Mouse (Mus musculus) midbrain, embryonic 15.5 days (tissue): ENCODE results near the gene Clps. TPM values are rescaled to one million over a fixed set of nuclear protein-coding genes. Genes with fewer than 3 reads are reported as not detected.
A peak's percentile ranks its signal among the peaks of the same experiment; 100 is the strongest.

Experiments
- ATAC-seq: fragments of 200-750 bp; cut with Nextera tagmentation; replicated peaks from 2 replicates; pipeline ENCODE4 v1.8.0; 2017; ENCODE audit warnings: moderate TSS enrichment
- H3K27ac ChIP-seq: fragments of 300-500 bp; sonication (generic); 2 replicates; pipeline ENCODE4 v1.5.1; 2015; ENCODE audit warnings: mild to moderate bottlenecking, inconsistent platforms
- H3K27me3 ChIP-seq: fragments of 300-500 bp; sonication (generic); replicated peaks from 2 replicates; pipeline ENCODE4 v1.6.1; 2015; ENCODE audit warnings: inconsistent platforms
- H3K36me3 ChIP-seq: fragments of 300-500 bp; sonication (generic); replicated peaks from 2 replicates; pipeline ENCODE4 v1.6.1; 2015; ENCODE audit warnings: inconsistent platforms
- H3K4me1 ChIP-seq: fragments of 300-500 bp; sonication (generic); 2 replicates; pipeline ENCODE4 v1.6.1; 2015; ENCODE audit warnings: inconsistent platforms
- H3K4me2 ChIP-seq: fragments of 300-500 bp; sonication (generic); 2 replicates; pipeline ENCODE4 v1.6.1; 2015; ENCODE audit warnings: inconsistent platforms, mild to moderate bottlenecking, moderate library complexity
- H3K4me3 ChIP-seq: fragments of 300-500 bp; sonication (generic); 2 replicates; pipeline ENCODE4 v1.5.1; 2015; ENCODE audit warnings: mild to moderate bottlenecking, inconsistent platforms
- H3K9ac ChIP-seq: fragments of 300-500 bp; sonication (generic); 2 replicates; pipeline ENCODE4 v1.6.1; 2015; ENCODE audit warnings: mild to moderate bottlenecking, inconsistent platforms
- H3K9me3 ChIP-seq: fragments of 300-500 bp; sonication (generic); 2 replicates; pipeline ENCODE4 v1.6.1; 2016; ENCODE audit warnings: inconsistent platforms
- WGBS: fragments of 180-500 bp; shearing (Covaris S2); methylation state at CpG from one replicate; pipeline ENCODE4 v1.1.7; 2015; ENCODE audit warnings: mixed read lengths; 5-methylcytosine and 5-hydroxymethylcytosine counted together
- polyA plus RNA-seq: library from polyadenylated mRNA; unstranded; fragments of >200 nt; fragmentation: Nextera tagmentation; extraction: Ambion mirVana; gene quantifications from 2 replicates; pipeline ENCODE4 v1.2.1, GENCODE M21; 2015

Gene Clps
- polyA plus RNA-seq, 1 experiment from 2014 or later = 0.36 TPM

DNA sequence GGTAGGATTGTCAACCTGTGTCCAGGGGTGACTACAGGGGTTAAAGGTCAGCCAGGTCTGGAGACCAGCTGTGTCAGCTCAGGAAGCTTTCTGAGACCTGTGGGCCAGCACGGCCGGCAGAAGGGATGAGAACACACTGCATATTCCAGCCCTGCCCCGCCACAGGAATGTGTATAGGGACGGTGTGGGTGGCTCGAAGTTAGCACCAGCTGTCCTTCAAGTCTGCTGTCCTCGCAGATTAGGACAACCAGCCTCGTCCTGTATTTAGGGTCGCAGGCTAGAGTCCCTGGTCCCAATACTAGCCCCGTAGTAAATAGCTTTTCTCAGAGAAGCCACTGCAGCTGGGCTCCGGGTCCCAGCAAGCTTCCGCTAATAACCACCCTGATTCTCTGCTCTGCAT is 12.0 kb downstream of the Clps start:
- peaks cover 3% of the 10 kb centered on the region; the same call in 1 of the 2 replicates for H3K4me1 ChIP-seq
- no peaks in the 10 kb centered on the region for H3K9me3 ChIP-seq
- ATAC-seq = no peak
- WGBS = 77% methylated on average over 11 of the region's 11 CpGs
- H3K9ac ChIP-seq = no peak overlapping the region
- no peaks in the 10 kb centered on the region for H3K27me3 ChIP-seq
- H3K36me3 ChIP-seq = no peaks in the 10 kb centered on the region
- no peak overlapping the region for H3K4me3 ChIP-seq
- no peak overlapping the region for H3K4me2 ChIP-seq
- H3K27ac ChIP-seq = no peak overlapping the region

DNA sequence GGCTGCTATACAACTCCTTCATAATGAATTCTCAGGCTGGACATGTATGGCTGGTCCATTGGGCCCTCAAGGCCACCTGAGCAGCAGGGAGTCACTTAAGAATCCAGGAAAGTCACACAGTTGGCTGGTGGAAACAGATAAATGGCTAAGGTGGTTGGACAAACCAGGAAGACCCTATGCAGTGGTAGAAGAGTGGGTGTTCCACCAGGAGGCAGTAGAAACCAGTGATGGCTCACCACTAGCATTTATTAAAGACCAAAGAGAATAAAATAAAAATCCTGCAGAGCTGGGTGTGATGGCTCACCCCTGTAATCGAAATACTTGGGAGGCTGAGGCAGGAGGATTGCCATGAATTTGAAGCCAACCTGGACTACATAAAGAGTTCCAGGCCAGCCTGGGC is 13.6 kb downstream of the Clps start:
- Histone ChIP-seq H3K4me2 (no peak overlapping the region), H3K9me3 (no peaks in the 10 kb centered on the region), H3K27ac (no peak overlapping the region), H3K9ac (no peak overlapping the region), H3K4me1 (no peaks in the 10 kb centered on the region), H3K27me3 (no peaks in the 10 kb centered on the region), H3K4me3 (no peak overlapping the region), H3K36me3 (no peaks in the 10 kb centered on the region)
- ATAC-seq = no peak
- 84% methylated on average over 1 of the region's 1 CpGs for WGBS

DNA sequence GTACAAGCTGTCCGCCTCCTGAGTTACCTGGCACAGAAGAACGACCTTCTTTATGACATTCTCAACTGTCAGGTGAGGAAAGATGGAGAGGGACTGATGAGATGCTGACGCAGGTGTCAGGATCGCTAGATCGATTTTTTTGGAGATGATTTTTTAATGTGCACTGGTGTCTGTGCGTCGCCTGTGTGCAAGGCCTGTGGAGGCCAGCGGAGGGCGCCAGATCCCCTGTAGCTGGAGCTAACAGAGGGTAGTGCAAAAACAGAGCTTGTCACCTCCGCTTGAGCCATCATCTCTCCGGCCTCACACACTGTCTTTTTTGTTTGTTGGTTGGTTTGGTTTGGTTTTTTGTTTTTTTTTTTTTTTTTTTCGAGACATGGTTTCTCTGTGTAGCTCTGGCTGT is 22.7 kb downstream of the Clps start:
- Histone ChIP-seq H3K4me1 (no peaks in the 10 kb centered on the region), H3K36me3 (no peaks in the 10 kb centered on the region), H3K4me2 (no peak overlapping the region), H3K9ac (no peak overlapping the region), H3K27me3 (no peaks in the 10 kb centered on the region), H3K9me3 (no peaks in the 10 kb centered on the region), H3K27ac (no peak overlapping the region), H3K4me3 (no peak overlapping the region)
- WGBS = 53% methylated on average over 12 of the region's 12 CpGs
- ATAC-seq = no peak

DNA sequence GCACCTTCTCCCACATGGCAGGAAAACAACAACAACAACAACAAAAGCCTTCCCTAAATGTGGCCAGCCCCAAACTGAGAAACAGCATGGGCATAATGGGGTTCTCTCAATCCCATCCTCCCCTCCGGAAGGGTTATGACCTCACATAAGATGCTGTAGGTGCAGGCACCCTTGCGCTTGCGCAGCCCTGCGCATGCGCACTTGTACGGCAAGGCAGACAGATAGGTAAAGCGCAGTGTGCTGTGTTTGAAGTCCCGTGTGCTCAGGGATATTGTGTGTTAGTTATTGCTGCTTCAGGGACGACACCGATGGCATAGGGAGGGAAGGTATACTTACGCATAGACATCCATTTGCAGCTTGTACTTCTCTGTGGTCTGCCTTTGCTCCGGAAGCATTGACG is 27.2 kb downstream of the Clps start:
- no peak for ATAC-seq
- Histone ChIP-seq H3K4me3 (no peak overlapping the region), H3K36me3 (no peaks in the 10 kb centered on the region), H3K4me1 (no peaks in the 10 kb centered on the region), H3K27ac (no peak overlapping the region), H3K4me2 (no peak overlapping the region), H3K9ac (no peak overlapping the region), H3K9me3 (no peaks in the 10 kb centered on the region), H3K27me3 (no peaks in the 10 kb centered on the region)
- 87% methylated on average over 13 of the region's 13 CpGs for WGBS

DNA sequence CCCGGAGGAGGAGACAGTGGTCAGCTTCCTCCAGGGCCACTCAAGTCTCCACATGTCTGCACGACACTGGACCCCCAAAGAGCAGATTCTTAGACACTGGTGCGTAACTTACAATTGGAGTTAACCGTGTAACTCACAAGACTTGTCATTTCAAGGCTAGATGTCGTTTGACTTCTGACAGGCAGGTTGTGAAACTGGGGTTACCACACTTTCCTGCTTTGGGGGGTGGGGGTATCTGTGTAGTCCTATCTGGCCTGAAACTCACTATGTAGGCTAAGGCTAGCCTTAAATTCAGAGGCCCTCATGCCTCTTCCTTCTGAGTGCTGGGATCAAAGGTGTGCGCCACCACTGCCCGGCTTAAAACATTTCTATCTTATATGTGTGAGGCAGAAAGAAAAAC is 28.0 kb downstream of the Clps start:
- no peak for ATAC-seq
- no peaks in the 10 kb centered on the region for H3K9me3 ChIP-seq
- no peak overlapping the region for H3K9ac ChIP-seq
- H3K27me3 ChIP-seq = no peaks in the 10 kb centered on the region
- no peak overlapping the region for H3K4me2 ChIP-seq
- no peak overlapping the region for H3K27ac ChIP-seq
- no peaks in the 10 kb centered on the region for H3K36me3 ChIP-seq
- WGBS = 89% methylated on average over 7 of the region's 7 CpGs
- H3K4me1 ChIP-seq = peaks cover 4% of the 10 kb centered on the region
- H3K4me3 ChIP-seq = no peak overlapping the region

DNA sequence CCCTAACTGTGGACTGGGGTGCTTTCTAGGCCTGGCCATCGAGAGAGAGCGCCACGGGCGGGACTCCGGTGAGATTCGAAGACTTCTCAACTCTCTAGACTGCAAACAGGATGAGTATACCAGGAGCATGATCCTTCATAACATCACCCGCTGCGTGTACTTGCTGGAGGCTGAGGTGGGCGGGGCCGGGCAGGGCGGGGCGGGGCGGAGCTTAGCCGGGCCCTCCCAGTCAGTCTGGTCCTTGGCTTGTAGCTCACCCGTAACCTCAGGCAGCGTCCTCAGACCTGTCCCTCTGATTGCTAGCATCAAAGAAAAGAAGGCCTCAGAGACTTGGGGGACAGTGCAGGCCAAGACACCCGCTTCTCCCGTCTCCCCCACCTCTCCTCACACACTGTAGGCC is 28.6 kb downstream of the Clps start:
- H3K4me2 ChIP-seq = no peak overlapping the region
- peaks cover 5% of the 10 kb centered on the region for H3K4me1 ChIP-seq
- H3K36me3 ChIP-seq = no peaks in the 10 kb centered on the region
- no peak overlapping the region for H3K27ac ChIP-seq
- ATAC-seq = no peak
- H3K9me3 ChIP-seq = no peaks in the 10 kb centered on the region
- H3K9ac ChIP-seq = no peak overlapping the region
- WGBS = 13% methylated on average over 18 of the region's 18 CpGs
- no peaks in the 10 kb centered on the region for H3K27me3 ChIP-seq
- H3K4me3 ChIP-seq = no peak overlapping the region

DNA sequence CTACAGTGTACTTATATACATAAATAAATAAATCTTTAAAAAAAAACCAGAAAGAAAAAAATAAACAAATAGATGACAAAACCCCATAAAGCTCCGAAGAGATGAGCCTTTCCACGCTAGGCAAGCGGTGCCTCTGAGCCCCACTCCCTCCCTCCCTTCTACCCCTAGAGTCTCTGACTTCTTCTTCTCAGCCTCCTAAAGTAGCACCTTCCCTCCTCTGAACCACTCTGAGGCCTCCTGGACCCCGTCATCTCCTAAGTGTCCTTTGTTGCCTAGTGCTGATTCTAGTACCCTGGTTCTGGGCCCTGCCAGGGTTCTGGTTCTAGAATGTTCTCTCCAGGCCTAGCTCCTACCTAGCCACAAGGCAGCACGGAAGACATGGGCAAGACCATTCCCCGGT is 30.1 kb downstream of the Clps start, which contains the start of gene Armc12:
TSS of gene Armc12 (plus strand) at position 301 of the 400 bp plus-strand sequence.
- H3K4me1 ChIP-seq = peaks cover 5% of the 10 kb centered on the region
- no peaks in the 10 kb centered on the region for H3K27me3 ChIP-seq
- no peaks in the 10 kb centered on the region for H3K9me3 ChIP-seq
- H3K4me2 ChIP-seq = no peak within 1 kb of the TSS
- WGBS = 82% methylated on average over 6 of the region's 6 CpGs
- H3K4me3 ChIP-seq = no peak within 1 kb of the TSS
- H3K9ac ChIP-seq = no peak within 1 kb of the TSS
- no peaks in the 10 kb centered on the region for H3K36me3 ChIP-seq
- no peak within 1 kb of the TSS for H3K27ac ChIP-seq
- no peak for ATAC-seq

DNA sequence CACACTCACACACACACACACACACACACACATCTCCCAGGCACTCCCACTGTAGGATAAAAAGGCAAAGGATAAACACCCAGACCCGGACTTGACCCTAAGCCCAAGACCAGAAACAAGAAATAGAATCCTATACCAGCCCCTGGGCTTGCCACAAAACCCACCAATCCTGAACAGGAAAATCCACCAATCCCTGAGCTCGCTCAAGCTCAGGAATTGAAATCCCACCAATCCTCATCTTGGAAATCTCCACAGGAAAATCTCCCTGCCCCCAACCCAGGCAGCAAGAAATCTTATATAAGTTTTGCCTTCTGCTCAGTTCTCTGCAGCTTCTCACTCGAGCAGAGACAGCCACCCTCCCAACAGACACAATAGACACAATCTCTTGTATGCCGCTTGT is 31.4 kb downstream of the Clps start:
- no peak overlapping the region for H3K9ac ChIP-seq
- WGBS = 76% methylated on average over 4 of the region's 4 CpGs
- no peak overlapping the region for H3K4me2 ChIP-seq
- H3K27ac ChIP-seq = no peak overlapping the region
- no peak for ATAC-seq
- 0 out of 2 replicates have a peak, but pooled peaks cover 4% of the 10 kb centered on the region for H3K27me3 ChIP-seq
- peaks cover 5% of the 10 kb centered on the region for H3K4me1 ChIP-seq
- H3K9me3 ChIP-seq = no peaks in the 10 kb centered on the region
- H3K4me3 ChIP-seq = no peak overlapping the region
- H3K36me3 ChIP-seq = no peaks in the 10 kb centered on the region

DNA sequence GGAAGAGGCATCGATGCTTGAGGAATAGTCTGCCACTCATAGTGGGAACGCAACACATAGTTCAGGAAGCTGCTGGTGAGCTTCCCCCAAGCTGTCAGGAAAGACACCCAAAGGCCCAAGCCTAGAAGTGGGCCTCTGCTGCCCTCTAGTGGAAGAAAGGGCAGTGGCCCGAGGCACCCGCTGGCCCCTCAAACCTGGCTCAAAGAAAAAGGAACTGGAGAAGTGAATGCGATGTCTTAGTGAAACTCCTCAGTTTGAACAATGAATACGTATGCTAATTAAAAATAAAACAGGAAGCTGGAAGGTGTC is 32.6 kb downstream of the Clps start:
- Histone ChIP-seq H3K4me3 (no peak overlapping the region), H3K27me3 (0 out of 2 replicates have a peak, but pooled peaks cover 7% of the 10 kb centered on the region), H3K4me2 (peak overlapping the region; percentile 25), H3K36me3 (no peaks in the 10 kb centered on the region), H3K9ac (no peak overlapping the region), H3K27ac (no peak overlapping the region), H3K4me1 (peaks cover 7% of the 10 kb centered on the region), H3K9me3 (no peaks in the 10 kb centered on the region)
- 0 out of 2 replicates have a peak, but pooled peaks have one; percentile 26 for ATAC-seq
- 3% methylated on average over 6 of the region's 6 CpGs for WGBS

DNA sequence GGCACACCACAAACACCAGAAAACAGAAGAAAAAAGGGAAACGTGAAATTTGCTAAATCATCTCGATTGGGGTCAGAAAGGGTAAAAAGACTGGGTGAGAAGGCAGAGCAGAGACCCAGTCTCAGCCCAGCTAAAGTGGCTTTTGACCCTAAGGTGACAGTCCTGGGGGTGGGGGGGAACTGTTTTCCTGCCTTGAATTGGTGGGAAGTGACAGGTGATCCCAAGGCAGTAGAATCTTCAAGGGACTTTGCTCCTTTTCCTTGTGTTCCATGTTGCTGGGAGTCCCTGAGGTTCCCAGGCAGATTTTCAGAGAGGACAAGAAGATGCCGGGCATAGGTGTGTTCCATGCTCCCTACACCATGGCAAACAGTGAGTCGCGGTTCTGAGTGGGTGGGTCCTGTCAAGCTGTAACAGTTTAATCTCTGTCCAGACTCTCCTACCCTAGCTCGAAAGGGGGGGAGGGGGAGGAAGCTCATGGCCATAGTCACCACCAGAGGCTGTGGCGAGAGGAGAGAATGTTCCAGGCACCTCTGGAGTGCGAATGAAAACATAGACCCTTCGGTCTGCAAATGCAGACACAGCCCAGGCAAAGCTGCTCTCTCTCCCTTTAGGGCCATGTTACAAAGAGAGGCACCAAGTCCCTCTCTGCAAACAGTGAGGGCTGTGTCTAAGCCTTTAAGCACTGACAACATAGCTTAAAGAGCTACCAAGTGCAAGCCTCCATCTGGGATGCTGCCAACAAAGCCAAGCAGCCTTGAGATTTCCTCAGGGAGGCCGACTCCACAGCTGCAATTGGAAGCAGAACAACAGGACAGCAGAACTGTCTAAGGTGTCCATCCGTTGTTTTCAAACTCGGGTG is 33.2 kb downstream of the Clps start:
- Histone ChIP-seq H3K4me2 (peak overlapping the region; percentile 25), H3K27ac (peak overlapping the region; percentile 10; the same call in 1 of the 2 replicates)

DNA sequence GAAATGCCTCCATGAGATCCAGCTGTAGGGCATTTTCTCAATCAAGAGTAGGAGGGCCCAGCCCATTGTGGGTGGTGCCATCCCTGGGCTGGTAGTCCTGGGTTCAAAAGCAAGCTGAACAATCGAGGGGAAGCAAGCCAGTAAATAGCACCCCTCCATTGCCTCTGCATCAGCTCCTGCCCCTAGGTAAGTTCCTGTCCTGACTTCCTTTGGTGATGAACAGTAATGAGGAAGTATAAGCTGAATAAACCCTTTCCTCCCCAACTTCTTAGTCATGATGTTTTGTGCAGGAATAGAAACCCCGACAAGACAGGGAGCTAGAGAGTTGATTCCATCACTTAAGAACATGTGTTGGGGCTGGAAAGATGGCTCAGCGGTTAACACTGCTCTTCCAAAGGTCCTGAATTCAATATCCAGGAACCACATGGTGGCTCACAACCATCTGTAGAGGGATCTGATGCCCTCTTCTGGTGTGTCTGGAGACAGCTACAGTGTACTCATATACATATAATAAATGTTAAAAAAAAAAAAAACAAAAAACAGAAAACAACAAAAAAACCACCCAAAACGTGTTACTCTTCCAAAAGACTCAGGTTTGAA is 35.6 kb downstream of the Clps start:
- Histone ChIP-seq H3K36me3 (no peaks in the 10 kb centered on the region), H3K9me3 (no peaks in the 10 kb centered on the region), H3K4me2 (no peak overlapping the region), H3K27me3 (peaks cover 19% of the 10 kb centered on the region; the same call in 1 of the 2 replicates), H3K4me3 (no peak overlapping the region), H3K9ac (no peak overlapping the region), H3K4me1 (peaks cover 15% of the 10 kb centered on the region), H3K27ac (no peak overlapping the region)
- 75% methylated on average over 4 of the region's 4 CpGs for WGBS
- ATAC-seq = no peak

More for the DNA sequence above, 33.2 kb downstream of the Clps start:
- Histone ChIP-seq H3K36me3 (no peaks in the 10 kb centered on the region), H3K9ac (no peak overlapping the region), H3K9me3 (no peaks in the 10 kb centered on the region), H3K27me3 (0 out of 2 replicates have a peak, but pooled peaks cover 7% of the 10 kb centered on the region), H3K4me3 (no peak overlapping the region), H3K4me1 (peaks cover 7% of the 10 kb centered on the region)
- WGBS = 43% methylated on average over 12 of the region's 12 CpGs
- no peak for ATAC-seq

DNA sequence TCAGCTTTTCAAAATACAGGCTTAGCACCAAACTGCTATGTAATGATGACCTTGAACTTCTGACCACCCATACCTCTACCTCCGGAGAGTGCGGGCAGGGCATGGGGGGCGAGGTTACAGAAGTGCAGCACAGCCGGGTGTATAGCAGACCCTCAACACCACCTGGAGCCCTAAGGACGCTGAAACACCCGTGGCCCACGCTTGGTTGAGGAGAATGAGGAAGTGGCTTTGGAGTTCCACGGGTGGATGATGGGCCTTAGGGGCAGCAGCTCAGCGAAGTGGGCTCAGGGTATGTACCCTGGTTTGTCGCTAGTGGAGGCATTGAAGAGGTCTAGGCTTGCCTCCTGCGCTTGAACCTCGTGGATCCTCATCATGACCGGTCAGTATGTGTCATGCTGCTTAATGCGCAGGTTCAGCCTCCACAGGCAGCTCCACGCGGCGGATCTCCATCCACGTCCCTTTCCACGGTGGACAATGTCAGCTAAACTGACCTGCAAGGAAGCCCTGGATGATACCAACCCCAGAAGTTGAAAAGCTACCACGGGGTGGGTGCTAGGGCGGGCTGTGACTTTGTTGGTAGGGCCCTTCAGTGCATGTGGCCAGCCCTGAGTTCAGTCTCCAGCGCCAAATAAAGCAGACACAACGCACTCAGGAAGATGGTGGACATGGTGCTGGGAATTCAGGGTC is 36.4 kb downstream of the Clps start:
- Histone ChIP-seq H3K4me3 (peak overlapping the region; percentile 59; the same call in 1 of the 2 replicates), H3K27ac (no peak overlapping the region), H3K4me2 (peak overlapping the region; percentile 82; the same call in 1 of the 2 replicates), H3K9me3 (no peaks in the 10 kb centered on the region), H3K4me1 (peaks cover 15% of the 10 kb centered on the region), H3K27me3 (peaks cover 21% of the 10 kb centered on the region; the same call in 1 of the 2 replicates), H3K9ac (no peak overlapping the region), H3K36me3 (no peaks in the 10 kb centered on the region)
- no peak for ATAC-seq
- 88% methylated on average over 23 of the region's 23 CpGs for WGBS
